In genomic region chr9:16246741-16247140, GRCm38 (mm10) we compare ENCODE assay signal across 16 mouse cellular contexts.
"Had no signal": no experiment of that assay in that cellular context is flagged by ENCODE, and none has a peak within 500 bp of the region (broad histone marks: within the 10 kb centered on the region; RNA-seq: fewer than 3 reads in every experiment).

No protein-coding gene starts in this region.

- H3K4me1 ChIP-seq: midbrain, embryonic 10.5 days; midbrain, embryonic 12.5 days; neural tube, embryonic 13.5 days; neural tube, embryonic 15.5 days had no signal

- H3K4me3 ChIP-seq: midbrain, embryonic 10.5 days; midbrain, embryonic 12.5 days; myocyte; neural tube, embryonic 13.5 days; neural tube, embryonic 15.5 days had no signal

- H3K9ac ChIP-seq: lung, embryonic 14.5 days; midbrain, embryonic 12.5 days; neural tube, embryonic 13.5 days; neural tube, embryonic 15.5 days had no signal

- H3K27me3 ChIP-seq: midbrain, embryonic 12.5 days; neural tube, embryonic 13.5 days; neural tube, embryonic 15.5 days had no signal

- H3K36me3 ChIP-seq: midbrain, embryonic 10.5 days; midbrain, embryonic 12.5 days; neural tube, embryonic 13.5 days; neural tube, embryonic 15.5 days had no signal

- H3K4me2 ChIP-seq: lung, embryonic 14.5 days; midbrain, embryonic 12.5 days; neural tube, embryonic 13.5 days; neural tube, embryonic 15.5 days had no signal

- DNase-seq: lung, adult 18-20 months; lung, embryonic 14.5 days; lung, postnatal 10 days; lung, postnatal 4 days; right cerebral cortex, adult 18-20 months; right cerebral cortex, postnatal 25 days; right cerebral cortex, postnatal 4 days; spleen, adult 18-20 months; thymus, adult 18-20 months; thymus, postnatal 14 days; thymus, postnatal 36 days had no signal

- H3K27ac ChIP-seq: midbrain, embryonic 10.5 days; midbrain, embryonic 12.5 days; neural tube, embryonic 13.5 days; neural tube, embryonic 15.5 days had no signal

- H3K9me3 ChIP-seq: midbrain, embryonic 10.5 days; midbrain, embryonic 12.5 days; neural tube, embryonic 13.5 days; neural tube, embryonic 15.5 days had no signal
